Mouse (Mus musculus) neutrophil, adult 5-6 weeks (primary cell): Measurements from ENCODE around the gene Tuba1a. TPM values are rescaled to one million over a fixed set of nuclear protein-coding genes. Genes with fewer than 3 reads are reported as not detected.

Experiments
- total RNA-seq: library from RNA; stranded (forward); fragments of 200-1000 nt; gene quantifications from 2 replicates; pipeline ENCODE4 v1.2.3, GENCODE M21; 2017

Gene Tuba1a
- total RNA-seq, 1 experiment from 2014 or later = 92.1 TPM

Other genes with a start within 250 kb of the Tuba1a start
- not detected in 2 replicates for gene Ccdc65, start 245.5 kb downstream of the Tuba1a start, total RNA-seq
- 5.6 and 10.9 TPM in 2 replicates for gene Fkbp11, start 225.5 kb downstream of the Tuba1a start, total RNA-seq
- 53.5 and 60.3 TPM in 2 replicates for gene Arf3, start 190.5 kb downstream of the Tuba1a start, total RNA-seq
- 0.58 and 0.74 TPM in 2 replicates for gene Wnt10b, start 175.6 kb downstream of the Tuba1a start, total RNA-seq
- not detected in 2 replicates for gene Wnt1, start 163.8 kb downstream of the Tuba1a start, total RNA-seq
- 0.12 and 0.25 TPM in 2 replicates for gene Ddn, start 144.2 kb downstream of the Tuba1a start, total RNA-seq
- gene Prkag1, start 122.2 kb downstream of the Tuba1a start, total RNA-seq = 107 and 111 TPM in 2 replicates
- 95.0 and 109 TPM in 2 replicates for gene Kmt2d, start 82.5 kb downstream of the Tuba1a start, total RNA-seq
- 18.3 and 20.0 TPM in 2 replicates for gene Rhebl1, start 59.2 kb downstream of the Tuba1a start, total RNA-seq
- gene Dhh, start 55.2 kb downstream of the Tuba1a start, total RNA-seq = 0.70 TPM in 1 of 2 replicates, not detected in the other
- 144 and 182 TPM in 2 replicates for gene Lmbr1l, start 35.5 kb downstream of the Tuba1a start, total RNA-seq
- 88.6 and 108 TPM in 2 replicates for gene Tuba1b, start 19.1 kb downstream of the Tuba1a start, total RNA-seq
- 27.1 and 50.0 TPM in 2 replicates for gene Gm49450, start 152 bp downstream of the Tuba1a start, total RNA-seq
- 42.7 and 43.3 TPM in 2 replicates for gene Tuba1c, start 76.2 kb upstream of the Tuba1a start, total RNA-seq
- gene Prph, start 101.5 kb upstream of the Tuba1a start, total RNA-seq = not detected in 2 replicates
- gene Troap, start 120.9 kb upstream of the Tuba1a start, total RNA-seq = 0.23 TPM in 1 of 2 replicates, not detected in the other
- not detected in 2 replicates for gene C1ql4, start 134.1 kb upstream of the Tuba1a start, total RNA-seq
- not detected in 2 replicates for gene Dnajc22, start 139.5 kb upstream of the Tuba1a start, total RNA-seq
- gene Spats2, start 172.2 kb upstream of the Tuba1a start, total RNA-seq = not detected in 2 replicates